Mouse (Mus musculus) kidney, adult 2 months (tissue): ENCODE measurements at regions not wholly inside any gene's neighbourhood (a gene's known extent, or its start where the extent isn't known, plus 50 kb on each side); places are given as distances from the start of the nearest gene placed in this dataset.

Experiments used
- DNase-seq: peaks from one replicate; pipeline ENCODE4 v3.0.0; 2021
- H3K27ac ChIP-seq: fragments of 200-500 bp; 2 replicates; pipeline ENCODE4 v1.5.1; 2012; ENCODE audit warnings: low read depth, low read length, control low read depth, inconsistent platforms; ENCODE audit not compliant: insufficient read depth
- H3K27me3 ChIP-seq: fragments of 200-500 bp; replicated peaks from 2 replicates; pipeline ENCODE4 v1.6.1; 2012; ENCODE audit warnings: mild to moderate bottlenecking, moderate library complexity, low read length, inconsistent platforms; ENCODE audit not compliant: control insufficient read depth, insufficient read depth
- H3K36me3 ChIP-seq: fragments of 200-500 bp; 2 replicates; pipeline ENCODE4 v1.6.1; 2012; ENCODE audit warnings: mild to moderate bottlenecking, moderate library complexity, low read length, inconsistent platforms; ENCODE audit not compliant: control insufficient read depth, insufficient read depth
- H3K4me1 ChIP-seq: fragments of 200-500 bp; 2 replicates; pipeline ENCODE4 v1.6.1; 2011; ENCODE audit warnings: low read length; ENCODE audit not compliant: control insufficient read depth, insufficient read depth
- H3K4me3 ChIP-seq: fragments of 200-500 bp; 2 replicates; pipeline ENCODE4 v1.5.1; 2011; ENCODE audit warnings: mild to moderate bottlenecking, low read depth, low read length, control low read depth; ENCODE audit not compliant: insufficient read depth
- CTCF ChIP-seq: fragments of 200-500 bp; conservative IDR thresholded peaks from 2 replicates; pipeline ENCODE4 v1.5.1; 2011; ENCODE audit warnings: low read depth, mild to moderate bottlenecking, control low read depth, low read length, moderate library complexity, mixed read lengths; ENCODE audit not compliant: insufficient read depth, insufficient read length
- POLR2A ChIP-seq: fragments of 200-500 bp; IDR thresholded peaks from one replicate; pipeline ENCODE4 v1.6.1; 2011; ENCODE audit warnings: low read depth, low read length, control low read depth
- WGBS: fragments of 180-500 bp; shearing (Covaris S2); methylation state at CpG from one replicate; pipeline ENCODE4 v1.1.7; 2018; 5-methylcytosine and 5-hydroxymethylcytosine counted together

DNA sequence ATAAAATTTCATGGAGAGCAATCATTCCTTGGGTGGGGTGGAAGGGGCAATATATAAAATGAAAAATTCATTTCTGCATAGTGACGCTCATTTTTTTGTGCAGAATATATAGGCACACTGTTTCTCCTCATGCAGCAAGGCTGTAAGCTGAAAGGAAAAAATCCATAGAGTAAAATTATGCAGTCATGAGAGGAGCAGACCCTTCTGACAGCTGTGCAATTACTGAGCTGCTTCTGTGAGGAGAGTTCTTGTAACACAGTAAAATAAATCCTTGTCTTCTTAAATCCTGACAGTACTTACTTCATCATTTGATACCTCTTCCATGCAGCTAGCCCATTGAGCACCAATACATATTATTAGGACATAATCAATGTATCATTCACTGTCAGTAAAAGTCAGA is 362.7 kb upstream of the Gm21293 start:
- no peaks in the 10 kb centered on the region for H3K27me3 ChIP-seq
- WGBS, result 96% methylated on average over 1 of the region's 1 CpGs
- DNase-seq, result no peak
- no peak for TF ChIP-seq POLR2A
- TF ChIP-seq CTCF, result no peak
- no peak overlapping the region for H3K4me3 ChIP-seq
- no peak overlapping the region for H3K27ac ChIP-seq
- no peaks in the 10 kb centered on the region for H3K4me1 ChIP-seq
- no peaks in the 10 kb centered on the region for H3K36me3 ChIP-seq

DNA sequence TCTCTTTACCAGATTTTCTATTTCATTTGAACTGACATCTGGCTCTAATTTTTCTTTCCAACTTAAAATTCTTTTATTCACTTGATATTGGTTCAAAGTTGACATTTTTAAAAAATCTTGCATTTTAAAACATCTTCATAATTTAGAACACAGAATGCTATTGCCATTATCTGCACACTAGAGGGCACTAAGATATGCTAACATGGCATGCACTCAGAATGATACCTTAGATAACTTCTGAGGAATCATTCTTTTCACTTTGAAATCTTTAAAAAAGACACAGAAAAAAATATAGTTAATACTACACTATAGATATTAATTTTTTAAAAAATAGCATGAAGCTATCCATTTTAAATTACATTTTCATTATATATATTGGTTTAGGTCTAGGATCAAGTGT is 357.9 kb upstream of the Gm21293 start:
- TF ChIP-seq CTCF, result no peak
- no peaks in the 10 kb centered on the region for H3K4me1 ChIP-seq
- H3K36me3 ChIP-seq, result no peaks in the 10 kb centered on the region
- DNase-seq, result no peak
- no peak overlapping the region for H3K4me3 ChIP-seq
- H3K27ac ChIP-seq, result no peak overlapping the region
- H3K27me3 ChIP-seq, result no peaks in the 10 kb centered on the region

DNA sequence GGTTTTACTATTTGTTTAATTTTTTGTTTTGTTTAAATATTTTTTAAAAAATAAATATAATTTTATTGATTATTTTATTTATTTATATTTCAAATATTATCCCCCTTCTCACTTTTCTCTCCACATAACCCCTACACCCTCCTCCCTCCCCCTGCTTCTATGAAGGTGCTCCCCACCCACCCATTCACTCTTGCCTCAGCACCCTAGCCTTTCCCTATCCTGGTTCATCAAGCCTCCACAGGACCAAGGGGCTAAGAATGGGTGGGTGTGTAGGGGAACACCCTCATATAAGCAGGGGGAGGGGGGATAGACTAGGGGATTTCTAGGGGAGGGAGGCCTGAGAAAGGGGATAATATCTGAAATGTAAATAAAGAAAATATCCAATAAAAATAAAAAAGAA is 313.7 kb upstream of the Gm21293 start:
- Histone ChIP-seq H3K4me3 (no peak overlapping the region), H3K4me1 (no peaks in the 10 kb centered on the region), H3K27me3 (no peaks in the 10 kb centered on the region), H3K27ac (no peak overlapping the region), H3K36me3 (no peaks in the 10 kb centered on the region)
- TF ChIP-seq POLR2A (no peak), CTCF (no peak)
- no peak for DNase-seq

DNA sequence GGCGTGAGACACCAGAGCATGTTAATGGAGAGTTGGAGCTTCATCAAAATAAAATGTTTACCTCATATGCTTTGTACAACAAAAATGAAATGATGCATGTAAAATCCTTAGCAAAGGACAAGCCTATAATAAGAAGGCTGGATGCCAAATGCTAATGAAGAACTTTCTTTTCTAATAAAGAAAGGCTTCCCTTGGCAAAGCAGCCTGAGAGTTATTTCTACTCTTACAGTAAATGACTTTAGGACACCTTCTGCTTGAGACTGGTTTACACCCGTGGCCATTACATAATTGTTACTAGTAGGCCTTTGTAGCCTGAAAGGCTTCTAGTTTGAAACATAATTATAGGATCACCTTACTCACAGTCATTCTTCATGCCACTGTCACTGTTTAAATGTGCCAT is 310.7 kb upstream of the Gm21293 start:
- Histone ChIP-seq H3K27ac (no peak overlapping the region), H3K36me3 (no peaks in the 10 kb centered on the region), H3K4me1 (no peaks in the 10 kb centered on the region), H3K4me3 (no peak overlapping the region), H3K27me3 (no peaks in the 10 kb centered on the region)
- TF ChIP-seq CTCF (no peak), POLR2A (no peak)
- 59% methylated on average over 2 of the region's 2 CpGs for WGBS
- DNase-seq, result no peak

DNA sequence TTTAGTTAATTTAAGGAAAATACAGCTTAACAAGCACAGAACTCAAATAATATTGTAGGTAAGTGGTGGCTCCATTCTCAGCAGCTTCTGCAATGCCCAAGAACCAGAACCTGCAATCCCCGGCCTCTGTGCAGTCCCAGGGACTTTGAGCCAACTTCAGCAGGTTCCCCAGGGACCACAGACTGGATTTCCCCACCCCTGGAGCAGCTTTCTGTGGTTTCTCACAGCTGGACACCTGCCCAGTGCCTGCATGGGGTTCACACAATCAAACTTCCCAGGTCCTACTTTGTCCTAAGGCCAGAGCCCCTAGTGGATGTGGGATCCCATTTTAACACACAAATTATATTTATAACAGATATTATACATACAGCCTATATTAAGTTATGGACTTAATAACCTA is 287.6 kb upstream of the Gm21293 start:
- Histone ChIP-seq H3K27ac (no peak overlapping the region), H3K4me3 (no peak overlapping the region), H3K4me1 (no peaks in the 10 kb centered on the region), H3K36me3 (no peaks in the 10 kb centered on the region), H3K27me3 (no peaks in the 10 kb centered on the region)
- 68% methylated on average over 1 of the region's 1 CpGs for WGBS
- DNase-seq, result no peak
- TF ChIP-seq CTCF (no peak), POLR2A (no peak)

DNA sequence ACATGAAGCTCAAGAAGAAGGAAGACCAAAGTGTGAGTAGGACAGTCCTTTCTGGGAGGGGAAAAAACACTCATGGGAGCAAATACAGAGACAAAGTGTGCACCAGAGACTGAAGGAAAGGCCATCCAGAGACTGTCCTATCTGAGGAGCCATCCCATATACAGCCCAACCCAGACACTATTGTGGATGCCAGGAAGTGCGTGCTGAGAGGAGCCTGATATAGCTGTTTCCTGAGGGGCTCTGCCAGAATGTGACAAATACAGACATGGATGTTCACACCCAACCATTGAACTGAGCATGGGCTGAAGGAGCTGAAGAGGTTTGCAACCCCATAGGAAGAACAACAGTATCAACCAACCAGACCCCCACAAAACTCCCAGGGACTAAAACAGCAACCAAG is 281.9 kb upstream of the Gm21293 start:
- Histone ChIP-seq H3K27ac (no peak overlapping the region), H3K4me1 (no peaks in the 10 kb centered on the region), H3K4me3 (no peak overlapping the region), H3K36me3 (no peaks in the 10 kb centered on the region), H3K27me3 (no peaks in the 10 kb centered on the region)
- 83% methylated on average over 1 of the region's 1 CpGs for WGBS
- no peak for TF ChIP-seq CTCF
- no peak for TF ChIP-seq POLR2A
- DNase-seq, result no peak

DNA sequence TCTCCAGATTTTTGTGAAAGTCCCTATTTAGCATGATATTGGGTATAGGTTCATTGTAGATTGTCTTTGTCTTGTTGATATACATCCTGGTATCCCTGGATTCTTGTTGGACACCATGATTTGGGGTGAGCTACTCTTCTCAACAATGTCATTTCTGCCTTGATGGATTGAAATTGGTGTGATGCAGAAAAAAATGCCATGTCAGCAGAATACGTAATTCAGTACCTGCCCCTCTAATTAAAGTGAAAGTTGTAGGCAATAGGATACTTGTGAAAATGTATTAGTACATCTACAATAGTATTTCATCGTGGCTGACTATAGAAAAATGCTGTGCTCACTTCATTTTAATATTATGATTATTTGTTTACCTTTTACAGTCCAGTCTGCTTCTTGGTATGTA is 280.7 kb upstream of the Gm21293 start:
- Histone ChIP-seq H3K27me3 (no peaks in the 10 kb centered on the region), H3K27ac (no peak overlapping the region), H3K4me3 (no peak overlapping the region), H3K4me1 (no peaks in the 10 kb centered on the region), H3K36me3 (no peaks in the 10 kb centered on the region)
- 79% methylated on average over 2 of the region's 2 CpGs for WGBS
- DNase-seq, result no peak
- TF ChIP-seq POLR2A, result no peak
- no peak for TF ChIP-seq CTCF

DNA sequence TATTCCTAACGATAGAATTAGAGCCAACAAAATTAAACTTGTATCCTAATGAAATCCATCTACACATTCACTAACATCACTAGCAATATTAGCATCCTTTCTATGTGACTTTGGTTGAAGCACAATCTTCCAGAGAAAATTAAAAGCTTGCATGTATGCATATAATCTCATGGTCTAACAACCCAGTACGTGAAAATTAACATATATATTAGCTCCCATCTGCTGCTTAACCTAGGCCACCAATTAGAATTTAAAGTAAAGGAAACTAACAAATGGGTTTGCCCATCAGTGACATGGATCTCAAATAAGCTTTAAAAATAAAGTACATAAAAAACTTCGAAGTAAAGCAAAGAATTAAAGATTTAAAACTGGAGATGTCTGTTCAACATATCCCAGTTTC is 278.9 kb upstream of the Gm21293 start:
- H3K27me3 ChIP-seq, result no peaks in the 10 kb centered on the region
- no peaks in the 10 kb centered on the region for H3K4me1 ChIP-seq
- no peak for TF ChIP-seq CTCF
- TF ChIP-seq POLR2A, result no peak
- 74% methylated on average over 3 of the region's 3 CpGs for WGBS
- DNase-seq, result no peak
- no peaks in the 10 kb centered on the region for H3K36me3 ChIP-seq
- no peak overlapping the region for H3K4me3 ChIP-seq
- H3K27ac ChIP-seq, result no peak overlapping the region
